Mouse (Mus musculus) adrenal gland, postnatal 14 days (tissue): ENCODE measurements around the gene Nectin1. TPM values are rescaled to one million over a fixed set of nuclear protein-coding genes. Genes with fewer than 3 reads are reported as not detected.

Source experiments
- DNase-seq: peaks from one replicate; pipeline ENCODE4 v3.0.0; 2021; ENCODE audit warnings: mixed read lengths
- long read RNA-seq, 2 experiments: library from polyadenylated mRNA; stranded (forward); transcript quantifications; one replicate each; pipeline ENCODE4 v2.0.0; 2021
- total RNA-seq: library from RNA; stranded (reverse); gene quantifications from 2 replicates; pipeline ENCODE4 v1.2.3, GENCODE M21; 2021

Gene Nectin1
- 15.7 and 21.5 TPM in 2 replicates for total RNA-seq
- long read RNA-seq, experiment 1, partial matches to known transcripts, result 0 of 3 reads
- long read RNA-seq, experiment 1, other reads (novel, unspliced or antisense), result 3 of 3 reads
- long read RNA-seq, experiment 2, partial matches to known transcripts, result 0 of 3 reads
- long read RNA-seq, experiment 2, other reads (novel, unspliced or antisense), result 3 of 3 reads

- DNase-seq, result peak; percentile 93
Measured at GRCm38 (mm10) chr9:43743647-43744137, at the start of gene Nectin1. Gene Nectin1, plus strand, starts transcription at chr9:43743984.

GRCm38 (mm10) chr9:43698080-43698712, 45.6 kb upstream of the Nectin1 start:
- DNase-seq, result peak; percentile 86

GRCm38 (mm10) chr9:43698841-43699240, 44.9 kb upstream of the Nectin1 start:
- no peak for DNase-seq

GRCm38 (mm10) chr9:43699417-43700225, 44.2 kb upstream of the Nectin1 start:
- DNase-seq, result no peak

- no peak for DNase-seq
Measured at GRCm38 (mm10) chr9:43700226-43700579, 43.6 kb upstream of the Nectin1 start.

- DNase-seq, result no peak
Measured at GRCm38 (mm10) chr9:43701748-43702147, 42.0 kb upstream of the Nectin1 start.

- peak; percentile 24 for DNase-seq
Measured at GRCm38 (mm10) chr9:43707571-43707970, 36.2 kb upstream of the Nectin1 start.

- DNase-seq, result peak; percentile 80
Measured at GRCm38 (mm10) chr9:43708715-43709114, 35.1 kb upstream of the Nectin1 start.

GRCm38 (mm10) chr9:43713432-43713831, 30.4 kb upstream of the Nectin1 start:
- DNase-seq, result no peak

- no peak for DNase-seq
Measured at GRCm38 (mm10) chr9:43719407-43719839, 24.4 kb upstream of the Nectin1 start.

GRCm38 (mm10) chr9:43720046-43720445, 23.7 kb upstream of the Nectin1 start:
- no peak for DNase-seq

- no peak for DNase-seq
Measured at GRCm38 (mm10) chr9:43724093-43724492, 19.7 kb upstream of the Nectin1 start.

GRCm38 (mm10) chr9:43729450-43730266, 14.1 kb upstream of the Nectin1 start:
- DNase-seq, result no peak

- peak; percentile 78 for DNase-seq
Measured at GRCm38 (mm10) chr9:43730284-43731027, 13.3 kb upstream of the Nectin1 start.

GRCm38 (mm10) chr9:43731880-43732279, 11.9 kb upstream of the Nectin1 start:
- peak; percentile 74 for DNase-seq

GRCm38 (mm10) chr9:43732671-43733070, 11.1 kb upstream of the Nectin1 start:
- no peak for DNase-seq

- DNase-seq, result no peak
Measured at GRCm38 (mm10) chr9:43734952-43735351, 8.8 kb upstream of the Nectin1 start.

GRCm38 (mm10) chr9:43736046-43736730, 7.6 kb upstream of the Nectin1 start:
- no peak for DNase-seq

- no peak for DNase-seq
Measured at GRCm38 (mm10) chr9:43737331-43737730, 6.5 kb upstream of the Nectin1 start.

GRCm38 (mm10) chr9:43737871-43738292, 5.9 kb upstream of the Nectin1 start:
- DNase-seq, result no peak
